8 mouse cellular contexts compared by ENCODE assay signal in the genomic region with DNA sequence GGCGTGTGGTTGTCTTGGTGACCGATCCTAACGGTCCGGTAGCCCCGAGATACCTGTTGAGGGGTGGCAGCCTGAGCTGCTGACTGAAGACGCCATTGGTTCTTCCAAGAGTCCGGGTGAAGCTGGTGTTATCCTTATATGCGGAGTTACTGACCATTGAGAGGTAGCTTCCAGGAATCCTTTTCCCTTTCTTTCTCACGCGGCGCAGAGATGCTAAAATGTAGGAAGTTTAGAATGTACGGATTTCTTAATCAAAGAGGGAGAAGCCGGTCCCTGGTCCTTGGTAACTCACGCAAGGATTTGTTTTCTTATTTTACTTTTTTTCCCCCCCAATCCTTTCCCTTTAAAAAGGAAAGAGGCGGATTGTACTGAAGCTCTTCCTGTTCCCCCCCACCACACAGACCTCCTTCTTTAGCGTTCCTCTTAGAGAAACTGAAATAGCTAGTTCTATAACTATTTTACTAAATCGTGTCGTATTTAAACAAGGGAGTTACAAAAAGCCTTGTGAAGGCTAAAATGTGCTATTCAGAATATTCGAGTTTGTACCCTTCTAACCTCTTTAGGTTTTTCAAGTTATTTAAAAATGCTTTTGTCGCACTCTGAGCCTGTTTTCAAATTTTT. TPM values are rescaled to one million over a fixed set of nuclear protein-coding genes. Genes with fewer than 3 reads are reported as not detected.
DNase-seq lines count a peak whose midpoint lies in the region; ATAC-seq and TF ChIP-seq lines count a peak whose summit lies in the region.

No protein-coding gene starts in this region.

- TF ChIP-seq CTCF in G1E (IDR thresholded peaks at IDR 0.05; ENCODE audit: low read depth, low read length), result no peak

- no peaks in the 10 kb centered on the region for H3K9me3 ChIP-seq in heart, embryonic 13.5 days
- H3K9me3 ChIP-seq in G1E (replicated peaks), result no peaks in the 10 kb centered on the region
- no peaks in the 10 kb centered on the region for H3K9me3 ChIP-seq in forebrain, embryonic 10.5 days
- H3K9me3 ChIP-seq in limb, embryonic 14.5 days (ENCODE audit: control insufficient read depth, low read length), result no peaks in the 10 kb centered on the region
- no peaks in the 10 kb centered on the region for H3K9me3 ChIP-seq in neural tube, embryonic 15.5 days (replicated peaks)

- peaks cover 67% of the 10 kb centered on the region for H3K36me3 ChIP-seq in heart, embryonic 13.5 days
- peaks cover 73% of the 10 kb centered on the region for H3K36me3 ChIP-seq in G1E (replicated peaks)
- peaks cover 68% of the 10 kb centered on the region for H3K36me3 ChIP-seq in forebrain, embryonic 10.5 days (replicated peaks)
- H3K36me3 ChIP-seq in limb, embryonic 14.5 days (ENCODE audit: control insufficient read depth, insufficient read depth, low read length), result peaks cover 38% of the 10 kb centered on the region
- H3K36me3 ChIP-seq in neural tube, embryonic 15.5 days, result peaks cover 45% of the 10 kb centered on the region

- no peak for DNase-seq in heart, postnatal 36 days
- peak; percentile 13 for DNase-seq in G1E (ENCODE audit: low spot score)
- DNase-seq in forebrain, embryonic 10.5 days (ENCODE audit: extremely low spot score, low spot score), result no peak
- DNase-seq in limb, embryonic 14.5 days (ENCODE audit: low spot score), result peak; percentile 10
- DNase-seq in retina, postnatal 1 day, result no peak
- no peak for DNase-seq in ovary, adult 18-20 months (ENCODE audit: low spot score)

- peak overlapping the region; percentile 82 for H3K4me2 ChIP-seq in heart, embryonic 13.5 days
- H3K4me2 ChIP-seq in limb, embryonic 14.5 days (replicated peaks; ENCODE audit: low read depth, low read length, severe bottlenecking), result peak overlapping the region; percentile 46
- H3K4me2 ChIP-seq in neural tube, embryonic 15.5 days, result peak overlapping the region; percentile 75

- intact Hi-C loops in heart, postnatal 36 days (cut with DNase I), result loop anchor here (5.0 kb wide), 1 partner anchor 53 kb away; the partner anchor contains the start of genes Bora and Mzt1

- no peak for ATAC-seq in heart, embryonic 13.5 days (ENCODE audit: extremely low read depth, insufficient number of reproducible peaks, low FRiP score, low TSS enrichment)
- 0 out of 2 replicates have a peak, but pooled peaks have one; percentile 31 for ATAC-seq in G1E (ENCODE audit: extremely low read depth, insufficient number of reproducible peaks, low FRiP score, poor library complexity, severe bottlenecking)
- no peak for ATAC-seq in limb, embryonic 14.5 days (ENCODE audit: low FRiP score, low read depth)
- ATAC-seq in neural tube, embryonic 15.5 days (ENCODE audit: low FRiP score), result 0 out of 2 replicates have a peak, but pooled peaks have one; percentile 21

- TF ChIP-seq POLR2A in limb, embryonic 14.5 days (IDR thresholded peaks at IDR 0.05; ENCODE audit: borderline replicate concordance, extremely low read depth, insufficient read depth, insufficient read length), result no peak

- H3K27me3 ChIP-seq in heart, embryonic 13.5 days (replicated peaks), result no peaks in the 10 kb centered on the region
- no peaks in the 10 kb centered on the region for H3K27me3 ChIP-seq in G1E (ENCODE audit: insufficient read depth, low read length)
- H3K27me3 ChIP-seq in forebrain, embryonic 10.5 days (ENCODE audit: poor library complexity, severe bottlenecking), result no peaks in the 10 kb centered on the region
- no peaks in the 10 kb centered on the region for H3K27me3 ChIP-seq in limb, embryonic 14.5 days (ENCODE audit: control insufficient read depth, insufficient read depth, low read length)
- no peaks in the 10 kb centered on the region for H3K27me3 ChIP-seq in neural tube, embryonic 15.5 days (replicated peaks)

- H3K4me3 ChIP-seq in heart, embryonic 13.5 days, result peak overlapping the region; percentile 96
- peak overlapping the region; percentile 96 for H3K4me3 ChIP-seq in G1E (ENCODE audit: low read depth, low read length)
- peak overlapping the region; percentile 95 for H3K4me3 ChIP-seq in forebrain, embryonic 10.5 days
- peak overlapping the region; percentile 92 for H3K4me3 ChIP-seq in limb, embryonic 14.5 days (replicated peaks; ENCODE audit: low read length)
- peak overlapping the region; percentile 90 for H3K4me3 ChIP-seq in neural tube, embryonic 15.5 days (replicated peaks)

- H3K4me1 ChIP-seq in heart, embryonic 13.5 days, result peaks cover 14% of the 10 kb centered on the region
- H3K4me1 ChIP-seq in G1E (ENCODE audit: insufficient read depth, low read depth, low read length), result peaks cover 50% of the 10 kb centered on the region
- H3K4me1 ChIP-seq in forebrain, embryonic 10.5 days, result peaks cover 15% of the 10 kb centered on the region
- peaks cover 7% of the 10 kb centered on the region for H3K4me1 ChIP-seq in limb, embryonic 14.5 days (ENCODE audit: control insufficient read depth, insufficient read depth, low read length)
- peaks cover 21% of the 10 kb centered on the region for H3K4me1 ChIP-seq in neural tube, embryonic 15.5 days

- H3K9ac ChIP-seq in heart, embryonic 13.5 days, result peak overlapping the region; percentile 85
- peak overlapping the region; percentile 91 for H3K9ac ChIP-seq in limb, embryonic 14.5 days (ENCODE audit: low read depth, low read length, severe bottlenecking)
- H3K9ac ChIP-seq in neural tube, embryonic 15.5 days (replicated peaks), result peak overlapping the region; percentile 65

- no peak overlapping the region for H3K27ac ChIP-seq in heart, embryonic 13.5 days (replicated peaks)
- H3K27ac ChIP-seq in forebrain, embryonic 10.5 days, result peak overlapping the region; percentile 95
- H3K27ac ChIP-seq in limb, embryonic 14.5 days (replicated peaks; ENCODE audit: low read depth, low read length), result no peak overlapping the region
- H3K27ac ChIP-seq in neural tube, embryonic 15.5 days (replicated peaks), result peak overlapping the region; percentile 61; the same call in 1 of the 2 replicates

- 4% methylated on average over 20 of the region's 20 CpGs for WGBS in heart, embryonic 13.5 days
- WGBS in forebrain, embryonic 10.5 days, result 6% methylated on average over 20 of the region's 20 CpGs
- WGBS in limb, embryonic 14.5 days, result 7% methylated on average over 20 of the region's 20 CpGs
- 6% methylated on average over 20 of the region's 20 CpGs for WGBS in neural tube, embryonic 15.5 days

RNA-seq across cellular contexts. Expression of gene Dis3, which starts 0.5 kb away (rescaled TPM):
- 21.2 and 22.4 TPM in 2 replicates for polyA plus RNA-seq in heart, embryonic 13.5 days (2015; fragmentation: Nextera tagmentation; extraction: Ambion mirVana)
- 10 to 100 TPM in 1 of 2 experiments, 1 to 10 TPM in 1; 9.3 to 12.3 TPM for total RNA-seq in heart, postnatal 36 days (2021)
- 105 and 113 TPM in 2 replicates for total RNA-seq in G1E (2014; fragmentation: Nextera tagmentation)
- 70.1 and 80.3 TPM in 2 replicates for total RNA-seq in G1E (2017)
- polyA plus RNA-seq in G1E (2012), result 26.4 and 36.2 TPM in 2 replicates
- polyA plus RNA-seq in forebrain, embryonic 10.5 days (2016; fragmentation: Nextera tagmentation; extraction: Ambion mirVana), result 44.0 TPM in 2 replicates
- 24.3 and 30.7 TPM in 2 replicates for polyA plus RNA-seq in limb, embryonic 14.5 days (2012; rRNA removed)
- polyA plus RNA-seq in limb, embryonic 14.5 days (2014; fragmentation: Nextera tagmentation; extraction: Ambion mirVana), result 37.6 and 47.4 TPM in 2 replicates
- polyA plus RNA-seq in neural tube, embryonic 15.5 days (2015; fragmentation: Nextera tagmentation; extraction: Ambion mirVana), result 17.5 and 20.4 TPM in 2 replicates

RNA-seq across cellular contexts. Expression of gene Pibf1, which starts 0.9 kb away (rescaled TPM):
- 12.9 and 13.3 TPM in 2 replicates for polyA plus RNA-seq in heart, embryonic 13.5 days (2015; fragmentation: Nextera tagmentation; extraction: Ambion mirVana)
- total RNA-seq in heart, postnatal 36 days (2021), result 1 to 10 TPM; 7.5 to 8.2 TPM
- total RNA-seq in G1E (2014; fragmentation: Nextera tagmentation), result 53.2 and 58.1 TPM in 2 replicates
- total RNA-seq in G1E (2017), result 52.8 and 67.9 TPM in 2 replicates
- polyA plus RNA-seq in G1E (2012), result 0.95 and 1.4 TPM in 2 replicates
- polyA plus RNA-seq in forebrain, embryonic 10.5 days (2016; fragmentation: Nextera tagmentation; extraction: Ambion mirVana), result 20.3 and 22.1 TPM in 2 replicates
- 7.2 and 9.8 TPM in 2 replicates for polyA plus RNA-seq in limb, embryonic 14.5 days (2012; rRNA removed)
- polyA plus RNA-seq in limb, embryonic 14.5 days (2014; fragmentation: Nextera tagmentation; extraction: Ambion mirVana), result 14.5 and 17.7 TPM in 2 replicates
- 17.6 and 18.0 TPM in 2 replicates for polyA plus RNA-seq in neural tube, embryonic 15.5 days (2015; fragmentation: Nextera tagmentation; extraction: Ambion mirVana)

RNA-seq across cellular contexts. Expression of gene Bora, which starts 54.1 kb away (rescaled TPM):
- 40.9 and 44.2 TPM in 2 replicates for polyA plus RNA-seq in heart, embryonic 13.5 days (2015; fragmentation: Nextera tagmentation; extraction: Ambion mirVana)
- total RNA-seq in heart, postnatal 36 days (2021), result 1 to 10 TPM in 1 of 2 experiments, under 1 TPM in 1; 0.62 to 1.9 TPM
- total RNA-seq in G1E (2014; fragmentation: Nextera tagmentation) (164 and 189 TPM in 2 replicates), G1E (2017) (90.2 and 97.6 TPM in 2 replicates)
- polyA plus RNA-seq in G1E (2012), result 16.5 and 27.0 TPM in 2 replicates
- 93.2 and 95.5 TPM in 2 replicates for polyA plus RNA-seq in forebrain, embryonic 10.5 days (2016; fragmentation: Nextera tagmentation; extraction: Ambion mirVana)
- 30.4 and 33.3 TPM in 2 replicates for polyA plus RNA-seq in limb, embryonic 14.5 days (2012; rRNA removed)
- 45.5 and 48.6 TPM in 2 replicates for polyA plus RNA-seq in limb, embryonic 14.5 days (2014; fragmentation: Nextera tagmentation; extraction: Ambion mirVana)
- polyA plus RNA-seq in neural tube, embryonic 15.5 days (2015; fragmentation: Nextera tagmentation; extraction: Ambion mirVana), result 14.0 and 22.5 TPM in 2 replicates

RNA-seq across cellular contexts. Expression of gene Mzt1, which starts 54.1 kb away (rescaled TPM):
- polyA plus RNA-seq in heart, embryonic 13.5 days (2015; fragmentation: Nextera tagmentation; extraction: Ambion mirVana), result 78.5 and 85.0 TPM in 2 replicates
- total RNA-seq in heart, postnatal 36 days (2021), result 10 to 100 TPM; 37.5 to 39.6 TPM
- total RNA-seq in G1E (2014; fragmentation: Nextera tagmentation) (304 and 345 TPM in 2 replicates), G1E (2017) (156 and 181 TPM in 2 replicates)
- 46.4 and 48.8 TPM in 2 replicates for polyA plus RNA-seq in G1E (2012)
- polyA plus RNA-seq in forebrain, embryonic 10.5 days (2016; fragmentation: Nextera tagmentation; extraction: Ambion mirVana), result 96.5 and 109 TPM in 2 replicates
- 53.2 and 56.0 TPM in 2 replicates for polyA plus RNA-seq in limb, embryonic 14.5 days (2012; rRNA removed)
- polyA plus RNA-seq in limb, embryonic 14.5 days (2014; fragmentation: Nextera tagmentation; extraction: Ambion mirVana), result 44.3 and 48.4 TPM in 2 replicates
- polyA plus RNA-seq in neural tube, embryonic 15.5 days (2015; fragmentation: Nextera tagmentation; extraction: Ambion mirVana), result 92.8 and 94.8 TPM in 2 replicates

Comparison
In these comparisons a context has a peak if more than half of its experiments do, and no peak if none do; other contexts are left out.
1. ATAC-seq: peak in G1E (single experiment) and neural tube, embryonic 15.5 days (single experiment); none in heart, embryonic 13.5 days (single experiment) and limb, embryonic 14.5 days (single experiment).
2. H3K27ac ChIP-seq: peak in forebrain, embryonic 10.5 days (single experiment) and neural tube, embryonic 15.5 days (single experiment); none in heart, embryonic 13.5 days (single experiment) and limb, embryonic 14.5 days (single experiment).
3. DNase-seq: peak in G1E (single experiment) and limb, embryonic 14.5 days (single experiment); none in heart, postnatal 36 days (0 of 2), forebrain, embryonic 10.5 days (single experiment), retina, postnatal 1 day (single experiment) and ovary, adult 18-20 months (single experiment).
4. Peak in every context shown above with its lines, with median percentiles within 50 percentile points of each other: H3K4me2 ChIP-seq, H3K4me3 ChIP-seq and H3K9ac ChIP-seq.